Mouse (Mus musculus): ENCODE results near the gene Tas2r138.
"Not testable (repeated sequence)": the region's sequence is repeated elsewhere in the genome, so short reads cannot be mapped to it uniquely, and the experiment has no call there.

Gene Tas2r138

DNA sequence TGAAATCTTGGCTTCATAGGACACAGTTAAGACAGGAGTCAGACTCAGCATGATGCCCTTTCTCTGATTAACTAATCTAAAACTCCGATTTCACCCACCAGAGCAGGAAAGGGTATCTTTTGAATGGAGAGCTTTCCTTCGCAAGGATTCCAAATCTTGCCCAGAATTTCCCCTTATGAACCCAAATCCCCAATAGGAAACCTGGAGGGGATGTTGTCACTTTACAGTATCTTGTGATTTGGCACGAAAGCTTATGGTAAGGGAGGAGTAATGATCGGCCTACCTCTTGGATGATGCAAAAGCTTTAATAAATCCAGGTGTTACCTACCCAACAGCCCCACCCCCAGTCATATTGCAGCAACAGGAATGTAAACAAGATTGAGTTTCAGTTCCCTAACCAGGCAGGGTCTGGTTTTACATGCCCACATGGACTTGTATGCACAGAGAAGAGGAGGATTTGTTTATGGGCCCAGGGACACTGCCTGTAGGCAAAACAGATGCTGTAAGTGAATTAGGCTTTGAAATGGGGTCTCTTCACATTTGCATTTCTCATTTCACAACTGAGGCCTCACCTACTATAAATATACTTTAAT, at the start of gene Tas2r138:
Tas2r138 (minus strand) TSS at position 51 of the 593 bp plus-strand sequence.
- DNase-seq: no peak

DNA sequence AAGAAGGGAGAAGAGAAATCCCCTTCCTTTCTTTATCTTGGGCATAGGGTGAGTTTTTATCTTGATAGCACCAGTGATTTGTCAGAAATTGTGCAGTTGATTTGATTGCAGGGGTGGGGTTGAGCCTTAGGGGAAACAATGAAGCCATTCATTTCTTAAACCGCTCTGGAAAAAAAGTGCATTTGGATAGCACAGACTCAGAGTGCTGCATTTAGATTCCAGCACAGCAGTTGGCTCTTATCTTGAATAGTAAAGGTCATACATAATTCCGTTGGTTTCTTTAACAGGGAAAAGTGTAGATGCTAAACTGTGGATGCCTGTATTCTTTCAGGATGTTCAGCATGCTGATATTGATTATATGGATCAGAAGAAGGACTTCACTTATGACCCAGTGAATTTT, 47.8 kb upstream of the Tas2r138 start:
- DNase-seq: peak; percentile 3

GRCm38 (mm10) chr6:40650953-40651352, 37.8 kb upstream of the Tas2r138 start:
- DNase-seq: no peak

- no peak for DNase-seq
Measured at GRCm38 (mm10) chr6:40645701-40646100, 32.6 kb upstream of the Tas2r138 start.

DNA sequence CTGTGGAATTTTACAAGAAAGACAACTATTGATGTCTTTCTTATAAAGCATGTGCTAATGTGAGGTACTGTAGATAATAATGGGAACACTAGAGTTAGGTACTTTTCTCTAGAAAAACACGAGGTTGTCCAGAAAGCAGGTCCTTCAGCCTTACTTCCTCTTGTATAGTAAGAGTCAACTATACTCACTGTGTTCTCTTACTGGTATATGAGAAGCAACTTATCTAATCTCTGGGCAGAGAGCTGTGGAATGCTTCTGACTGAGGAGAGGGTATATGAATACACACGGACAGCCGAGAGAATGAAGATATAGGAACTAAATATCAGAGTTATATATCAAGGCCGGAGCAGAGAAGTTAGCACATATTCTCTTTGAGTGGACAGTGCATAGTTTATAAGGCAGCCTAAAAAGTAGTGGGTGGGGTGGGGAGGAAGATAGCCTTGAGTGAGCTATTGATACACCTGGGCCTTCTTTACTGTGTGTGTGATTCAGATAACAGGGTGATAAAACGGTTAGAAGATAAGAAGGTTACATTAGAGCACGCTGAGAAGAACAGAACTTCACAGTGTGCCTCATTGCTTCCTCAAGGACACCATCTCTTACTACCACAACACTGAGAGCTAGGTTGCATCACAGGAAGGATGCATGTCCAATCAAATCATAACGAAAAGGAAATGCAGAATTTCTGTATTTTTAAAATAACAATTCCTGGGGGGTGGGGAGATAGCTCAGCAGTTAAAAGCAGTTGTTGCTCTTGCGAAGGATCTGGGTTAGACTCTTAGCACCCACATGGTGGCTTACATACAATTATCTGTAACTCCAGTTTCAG, 27.8 kb upstream of the Tas2r138 start:
- no peak for DNase-seq

- no peak for DNase-seq
Measured at GRCm38 (mm10) chr6:40637755-40638154, 24.6 kb upstream of the Tas2r138 start.

- DNase-seq: no peak
Measured at GRCm38 (mm10) chr6:40635559-40635958, 22.4 kb upstream of the Tas2r138 start.

DNA sequence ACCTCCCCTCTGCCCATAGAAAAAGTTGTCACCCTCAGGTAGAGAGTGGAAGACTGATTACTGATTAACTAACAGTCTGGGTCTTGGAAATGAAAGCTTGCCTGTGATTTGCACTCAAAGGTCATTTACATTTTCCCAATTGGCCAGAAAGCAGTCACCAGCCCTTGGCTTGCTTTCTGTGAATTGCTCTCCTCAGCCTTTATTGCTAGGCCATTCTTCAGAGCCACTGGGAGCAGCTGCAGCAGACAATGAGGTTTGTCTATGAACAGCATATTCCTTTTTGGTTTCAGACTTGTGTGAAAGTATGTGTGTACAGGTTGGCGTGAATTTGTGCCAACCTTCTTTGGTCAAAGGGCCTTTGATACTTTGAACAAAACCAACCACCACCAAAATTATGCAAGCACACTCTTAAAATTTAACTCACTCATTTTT, 21.5 kb upstream of the Tas2r138 start:
- DNase-seq: no peak

DNA sequence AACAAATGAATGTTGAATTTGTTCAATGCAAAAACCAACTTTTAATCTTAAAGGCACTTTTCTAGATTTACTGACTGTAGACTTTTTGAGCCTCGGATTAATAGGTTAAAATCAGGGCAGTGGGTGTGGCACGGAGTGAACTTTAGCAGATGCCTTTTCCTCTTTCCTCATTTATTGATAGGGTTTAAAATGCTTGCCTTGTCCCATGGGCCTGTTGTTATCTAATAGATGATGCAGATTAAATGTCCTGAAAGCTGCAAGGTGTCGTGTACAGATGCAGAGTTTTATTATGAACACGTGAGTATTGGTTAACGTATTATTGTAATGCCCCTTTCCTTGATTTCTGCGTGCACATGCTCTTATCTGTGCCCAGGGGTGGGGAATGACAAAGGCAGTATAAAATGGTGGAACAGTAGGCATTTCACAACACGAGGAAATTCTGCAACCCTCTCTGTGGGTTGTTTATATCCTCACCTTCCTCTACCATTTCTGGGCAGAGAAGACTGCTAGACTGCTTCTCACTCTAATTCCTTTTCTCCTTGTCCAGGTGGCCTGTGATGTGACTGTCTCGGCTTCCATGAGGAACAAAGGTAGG, 15.4 kb upstream of the Tas2r138 start, which contains the start of gene Mgam:
Mgam (plus strand) TSS at position 426 of the 595 bp plus-strand sequence.
- DNase-seq: no peak

DNA sequence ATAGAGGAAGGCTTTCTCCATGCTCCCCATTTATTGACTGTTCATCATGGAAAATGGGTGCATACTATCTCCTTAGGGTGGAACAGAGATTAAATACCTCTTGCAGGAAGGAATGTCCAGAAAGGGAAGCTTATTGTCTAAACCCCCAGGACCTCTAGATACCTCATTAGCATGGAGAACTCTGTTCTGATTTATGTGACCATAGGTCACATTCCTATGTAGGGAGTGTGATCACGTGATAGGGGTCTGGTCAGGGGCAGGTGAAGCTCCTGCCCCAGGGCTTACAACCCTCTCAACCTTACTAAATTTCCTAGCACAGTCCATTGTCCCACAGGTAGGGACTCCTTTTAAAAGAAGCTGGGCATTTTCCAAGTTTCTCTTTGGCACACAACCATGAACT, 13.0 kb upstream of the Tas2r138 start:
- DNase-seq: no peak

DNA sequence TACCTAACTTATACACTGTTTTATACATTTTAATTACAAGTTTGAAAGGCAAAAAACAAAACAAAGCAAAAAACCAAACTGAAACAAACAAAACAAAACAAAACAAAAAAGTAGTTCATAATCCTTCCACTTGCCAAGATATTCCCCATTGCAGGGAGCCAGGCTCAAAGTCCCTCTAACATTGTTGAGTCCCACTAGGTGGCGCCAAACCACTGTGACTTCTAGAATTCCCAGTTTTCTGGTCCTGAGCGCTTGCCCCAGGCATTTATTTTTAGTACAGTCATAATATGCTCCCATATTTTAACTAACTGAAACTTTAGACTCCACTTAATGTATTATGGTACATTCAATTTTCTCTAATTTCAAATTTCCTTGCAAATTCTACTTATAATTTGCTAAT, 4.9 kb upstream of the Tas2r138 start:
- DNase-seq: peak; percentile 76

- DNase-seq: no peak
Measured at GRCm38 (mm10) chr6:40610244-40610643, 2.9 kb downstream of the Tas2r138 start.

- DNase-seq: no peak
Measured at GRCm38 (mm10) chr6:40607431-40607830, 5.7 kb downstream of the Tas2r138 start.

GRCm38 (mm10) chr6:40598546-40598945, 14.6 kb downstream of the Tas2r138 start:
- not testable (repeated sequence) for DNase-seq

DNA sequence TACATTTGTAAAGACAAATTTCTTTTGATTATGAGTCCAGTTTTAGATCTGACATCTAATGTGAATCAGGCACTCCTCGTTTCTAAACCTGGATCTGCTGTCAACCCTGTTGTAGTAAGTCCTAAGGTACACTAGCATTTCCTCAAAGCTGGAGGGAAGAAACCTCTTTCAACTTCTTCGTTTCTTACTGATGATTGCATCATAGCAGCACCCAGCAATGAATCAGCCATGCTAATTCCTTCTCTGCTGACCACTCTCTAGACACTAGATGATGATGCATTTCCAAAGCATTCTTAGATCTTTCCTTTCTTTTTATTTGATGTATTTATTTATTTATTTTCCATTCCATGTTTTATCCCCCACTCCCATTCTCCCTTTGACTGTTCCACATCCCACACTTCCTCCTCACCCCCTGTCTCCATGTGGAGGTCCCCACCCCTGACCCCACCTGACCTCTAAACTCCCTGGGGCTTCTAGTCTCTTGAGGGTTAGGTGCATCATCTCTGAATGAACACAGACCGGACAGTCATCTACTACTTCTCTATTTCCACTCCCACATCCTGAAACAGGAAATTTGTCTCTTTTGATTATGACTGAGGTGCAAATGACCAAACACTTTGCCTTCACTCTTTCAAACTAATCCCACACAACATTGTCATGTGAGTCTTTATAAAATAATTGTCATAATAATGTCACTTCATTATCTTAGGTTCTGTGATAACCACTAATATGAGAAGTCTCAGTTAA, 18.1 kb downstream of the Tas2r138 start:
- DNase-seq: no peak

- no peak for DNase-seq
Measured at GRCm38 (mm10) chr6:40588346-40588745, 24.8 kb downstream of the Tas2r138 start.

DNA sequence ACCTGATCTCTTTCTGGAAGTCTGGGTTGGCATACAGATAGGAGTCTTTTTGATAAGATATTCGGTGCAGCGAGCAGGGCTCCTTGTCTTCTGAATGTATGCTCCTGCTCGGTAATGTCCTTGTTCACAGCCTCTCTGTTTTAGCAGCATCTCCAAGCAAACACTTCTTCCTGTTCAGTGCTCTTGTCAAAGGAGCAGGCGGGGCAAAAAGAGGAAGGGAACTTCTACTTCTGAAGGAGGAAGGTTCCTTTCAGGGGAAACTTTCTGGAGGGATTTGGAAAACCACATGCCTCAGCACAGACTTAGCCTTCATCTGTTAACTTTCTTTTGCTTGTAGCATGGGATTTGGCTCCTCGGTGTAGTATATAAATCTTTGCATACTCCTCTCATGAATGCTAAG, 27.5 kb downstream of the Tas2r138 start, which contains the start of gene Clec5a:
Clec5a (minus strand) TSS at position 177 of the 400 bp plus-strand sequence.
- DNase-seq: no peak

DNA sequence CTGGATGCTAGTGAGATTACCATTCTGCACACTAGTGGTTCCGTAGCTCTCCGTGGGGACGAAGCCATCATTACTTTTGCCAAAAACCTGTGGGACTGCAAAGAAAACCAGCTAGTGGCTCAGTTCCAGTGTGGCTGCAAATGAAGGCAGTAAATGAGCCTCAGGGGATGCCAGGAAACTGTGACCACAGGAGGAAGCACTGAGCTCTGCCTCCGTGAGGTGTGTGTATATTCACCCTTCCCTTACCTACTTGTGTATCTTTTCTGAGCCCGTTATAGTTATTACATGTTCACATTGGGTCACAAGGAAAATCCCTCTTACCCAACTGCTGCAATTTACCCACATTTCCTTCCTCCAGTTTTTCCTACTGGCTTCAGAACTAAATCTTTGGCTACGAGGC, 28.8 kb downstream of the Tas2r138 start:
- DNase-seq: no peak

DNA sequence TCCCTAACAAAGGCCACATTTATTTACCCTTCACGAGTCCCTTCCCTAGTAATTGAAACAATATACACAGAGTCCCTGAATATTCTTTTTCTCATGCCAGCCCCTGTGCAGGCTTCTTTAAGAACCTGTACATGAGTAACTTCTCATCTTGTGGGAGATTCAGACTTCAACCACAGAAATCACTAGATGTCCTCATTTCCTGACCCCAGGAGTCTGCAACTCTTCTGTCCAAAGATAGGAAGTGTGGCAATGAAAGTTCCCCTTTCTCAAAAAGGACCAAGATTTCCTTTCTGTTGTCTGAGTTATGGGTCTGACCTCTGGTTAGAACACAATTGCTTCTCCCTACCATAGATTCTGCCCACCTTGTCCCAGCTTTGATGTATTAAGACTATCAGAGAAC, 36.8 kb downstream of the Tas2r138 start:
- no peak for DNase-seq

DNA sequence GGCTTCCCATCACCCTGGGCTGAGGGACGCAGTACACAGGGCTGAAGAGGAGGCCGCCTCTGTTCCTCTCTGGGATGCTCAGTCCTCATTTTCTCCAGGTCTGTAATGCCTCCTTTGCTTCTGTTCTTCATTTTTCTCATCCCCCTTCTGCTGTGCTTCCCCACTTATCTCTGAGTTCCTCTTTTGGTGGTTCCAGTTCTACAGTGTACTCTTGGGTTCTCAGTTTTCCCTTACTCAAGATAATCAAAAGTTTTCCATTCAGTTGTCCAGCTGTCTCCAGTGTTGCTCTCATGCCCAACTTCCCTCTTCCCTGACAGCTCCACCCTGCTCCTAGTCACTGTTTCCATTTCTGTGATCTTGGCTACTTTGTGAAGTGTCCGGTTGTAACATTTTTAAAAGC, 39.5 kb downstream of the Tas2r138 start:
- no peak for DNase-seq

DNA sequence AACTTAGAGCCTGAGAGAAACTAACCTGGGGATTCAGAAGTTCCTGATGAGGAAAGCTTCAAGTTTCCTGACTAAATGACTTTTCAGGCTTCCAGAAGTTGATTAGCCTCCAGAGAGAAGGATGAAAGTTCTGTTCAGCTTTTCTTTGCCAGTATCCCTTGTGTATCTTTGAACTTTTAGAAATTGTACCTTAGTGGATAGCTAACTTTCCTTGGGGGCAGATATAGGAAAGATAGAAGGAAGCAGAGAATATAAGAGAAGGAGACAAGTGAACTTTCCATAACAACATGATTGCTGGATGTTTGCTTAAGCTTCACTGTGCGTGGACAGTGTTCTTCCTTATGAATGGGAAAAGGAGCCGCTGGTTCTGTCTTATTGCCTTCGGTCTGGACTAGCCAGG, 43.9 kb downstream of the Tas2r138 start, which contains the start of gene Olfr460:
Olfr460 (plus strand) TSS at position 301 of the 400 bp plus-strand sequence.
- DNase-seq: no peak

All from retina, postnatal 1 day (tissue).